Mouse (Mus musculus): ENCODE results near the gene Nyap1. TPM values are rescaled to one million over a fixed set of nuclear protein-coding genes. Genes with fewer than 3 reads are reported as not detected.
"Not testable (repeated sequence)": the region's sequence is repeated elsewhere in the genome, so short reads cannot be mapped to it uniquely, and the experiment has no call there.

Nyap1 gene
- total RNA-seq, 2 experiments from 2014 or later, result 116 to 119 TPM

- intact Hi-C loops (cut with DNase I), result no loop called here
- DNase-seq (ENCODE audit: extremely low spot score in 1 of 2, low spot score in 2 of 2), result no peak
These were observed 34.3 kb upstream of the Nyap1 start for GRCm38 (mm10) chr5:137775587-137776290.

GRCm38 (mm10) chr5:137772755-137773154, 31.3 kb upstream of the Nyap1 start:
- no peak for DNase-seq (ENCODE audit: extremely low spot score in 1 of 2, low spot score in 2 of 2)
- intact Hi-C loops (cut with DNase I), result no loop called here

- intact Hi-C loops (cut with DNase I), result no loop called here
- no peak for DNase-seq (ENCODE audit: extremely low spot score in 1 of 2, low spot score in 2 of 2)
These were observed 29.3 kb upstream of the Nyap1 start for GRCm38 (mm10) chr5:137770709-137771108.

GRCm38 (mm10) chr5:137768475-137768874, 27.1 kb upstream of the Nyap1 start:
- DNase-seq (ENCODE audit: extremely low spot score in 1 of 2, low spot score in 2 of 2), result no peak
- intact Hi-C loops (cut with DNase I), result no loop called here

- no peak for DNase-seq (ENCODE audit: extremely low spot score in 1 of 2, low spot score in 2 of 2)
- intact Hi-C loops (cut with DNase I), result no loop called here
These were observed 24.9 kb upstream of the Nyap1 start for GRCm38 (mm10) chr5:137766270-137766669.

- intact Hi-C loops (cut with DNase I), result no loop called here
- no peak for DNase-seq (ENCODE audit: extremely low spot score in 1 of 2, low spot score in 2 of 2)
These were observed 23.4 kb upstream of the Nyap1 start for GRCm38 (mm10) chr5:137764609-137765340.

- peak; percentile 87 to 91 for DNase-seq (ENCODE audit: extremely low spot score in 1 of 2, low spot score in 2 of 2)
- intact Hi-C loops (cut with DNase I), result no loop called here
These were observed 18.6 kb upstream of the Nyap1 start for GRCm38 (mm10) chr5:137759971-137760412.

GRCm38 (mm10) chr5:137758921-137759534, 17.6 kb upstream of the Nyap1 start:
- intact Hi-C loops (cut with DNase I), result no loop called here
- DNase-seq (ENCODE audit: extremely low spot score in 1 of 2, low spot score in 2 of 2), result no peak

- intact Hi-C loops (cut with DNase I), result loop anchor here (2.0 kb wide), 1 partner anchor 101 kb away; no protein-coding TSS in a partner anchor
- peak; percentile 89 to 91 for DNase-seq (ENCODE audit: extremely low spot score in 1 of 2, low spot score in 2 of 2)
These were observed 16.5 kb upstream of the Nyap1 start for GRCm38 (mm10) chr5:137757887-137758286.

- peak; percentile 82 to 88 for DNase-seq (ENCODE audit: extremely low spot score in 1 of 2, low spot score in 2 of 2)
- intact Hi-C loops (cut with DNase I), result loop anchor here (2.0 kb wide), 1 partner anchor 100 kb away; no protein-coding TSS in a partner anchor
These were observed 15.7 kb upstream of the Nyap1 start for GRCm38 (mm10) chr5:137756882-137757661.

- DNase-seq (ENCODE audit: extremely low spot score in 1 of 2, low spot score in 2 of 2), result no peak
- intact Hi-C loops (cut with DNase I), result loop anchor here (2.0 kb wide), 1 partner anchor 99 kb away; no protein-coding TSS in a partner anchor
These were observed 14.7 kb upstream of the Nyap1 start for GRCm38 (mm10) chr5:137756106-137756505.

GRCm38 (mm10) chr5:137755425-137755824, 14.0 kb upstream of the Nyap1 start:
- intact Hi-C loops (cut with DNase I), result no loop called here
- no peak for DNase-seq (ENCODE audit: extremely low spot score in 1 of 2, low spot score in 2 of 2)

- DNase-seq (ENCODE audit: extremely low spot score in 1 of 2, low spot score in 2 of 2), result no peak
- intact Hi-C loops (cut with DNase I), result no loop called here
These were observed 11.9 kb upstream of the Nyap1 start for GRCm38 (mm10) chr5:137753111-137753832.

- intact Hi-C loops (cut with DNase I), result no loop called here
- no peak for DNase-seq (ENCODE audit: extremely low spot score in 1 of 2, low spot score in 2 of 2)
These were observed 10.6 kb upstream of the Nyap1 start for GRCm38 (mm10) chr5:137751988-137752387.

GRCm38 (mm10) chr5:137751221-137751887, 9.9 kb upstream of the Nyap1 start:
- intact Hi-C loops (cut with DNase I), result no loop called here
- no peak for DNase-seq (ENCODE audit: extremely low spot score in 1 of 2, low spot score in 2 of 2)

- DNase-seq (ENCODE audit: extremely low spot score in 1 of 2, low spot score in 2 of 2); intact Hi-C loops (cut with DNase I): not testable (repeated sequence)
These were observed 8.8 kb upstream of the Nyap1 start for GRCm38 (mm10) chr5:137750212-137750611.

GRCm38 (mm10) chr5:137749196-137749836, 7.9 kb upstream of the Nyap1 start:
- DNase-seq (ENCODE audit: extremely low spot score in 1 of 2, low spot score in 2 of 2), result peak in 1 of 2 experiments; percentile 42
- intact Hi-C loops (cut with DNase I), result no loop called here

Measured in left cerebral cortex, postnatal 10 days (tissue).